Mouse (Mus musculus): ENCODE data around the gene Atg5. TPM values are rescaled to one million over a fixed set of nuclear protein-coding genes. Genes with fewer than 3 reads are reported as not detected.

Atg5 gene
- total and polyA plus RNA-seq, 2 experiments = 16.7 to 61.8 TPM

DNA sequence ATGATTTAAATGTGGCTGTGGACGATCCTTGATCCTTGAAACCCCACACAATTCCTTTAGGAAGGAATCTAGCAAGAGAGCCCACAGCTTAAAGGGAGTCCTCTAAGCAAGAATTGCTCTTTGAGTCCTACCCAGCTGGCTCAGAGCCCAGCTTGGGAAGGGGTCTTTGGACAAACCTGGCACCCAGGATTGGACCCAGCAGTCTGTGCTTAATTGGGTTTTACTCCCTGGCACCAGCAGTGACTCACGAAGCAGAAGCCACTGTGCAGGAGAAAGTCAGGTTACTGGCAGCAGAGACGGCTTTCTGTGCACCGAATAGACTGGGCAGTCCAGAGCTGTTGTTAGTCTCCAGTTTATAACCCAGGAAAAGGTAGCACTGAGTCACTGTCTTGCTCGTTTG is 117.1 kb downstream of the Atg5 start:
- 91% methylated on average over 5 of the region's 5 CpGs for WGBS
- DNase-seq (ENCODE audit: extremely low read depth, low read depth, low spot score) = no peak

DNA sequence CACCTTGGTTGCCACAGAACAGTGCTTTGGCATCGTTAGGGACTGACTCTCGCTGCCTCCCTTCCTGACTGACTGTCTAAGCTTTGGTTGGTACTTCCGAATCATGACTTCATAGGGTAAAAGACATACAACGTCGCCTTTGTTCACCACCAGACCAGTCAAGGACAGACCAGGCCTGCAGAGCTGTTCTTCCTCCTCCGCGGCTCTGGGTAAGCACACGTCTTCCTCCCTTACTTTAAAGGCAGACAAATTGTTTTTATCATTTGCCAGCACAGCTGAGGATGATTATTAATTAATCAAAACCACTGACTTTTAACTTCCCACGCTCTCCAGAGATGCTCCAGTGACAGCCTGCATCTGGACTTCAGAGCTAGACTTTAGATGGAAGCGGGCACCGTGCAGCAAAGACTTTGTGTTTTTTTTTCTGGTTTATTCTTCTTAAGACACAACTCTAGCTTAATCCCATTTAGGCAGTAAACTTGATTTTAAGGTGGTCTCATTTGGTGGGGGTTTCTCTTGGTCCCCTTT is 120.6 kb downstream of the Atg5 start:
- H3K36me3 ChIP-seq (ENCODE audit: control insufficient read depth, insufficient read depth, low read length) = no peaks in the 10 kb centered on the region
- no peaks in the 10 kb centered on the region for H3K27me3 ChIP-seq (ENCODE audit: control insufficient read depth, insufficient read depth, low read length)
- DNase-seq (ENCODE audit: extremely low read depth, low read depth, low spot score) = no peak
- no peaks in the 10 kb centered on the region for H3K4me1 ChIP-seq (ENCODE audit: control insufficient read depth, insufficient read depth, low read length)
- TF ChIP-seq CTCF (IDR thresholded peaks at IDR 0.05; ENCODE audit: low read depth, low read length) = no peak
- TF ChIP-seq POLR2A (IDR thresholded peaks at IDR 0.05; ENCODE audit: extremely low read depth, insufficient read depth, low read length) = no peak
- no peaks in the 10 kb centered on the region for H3K79me2 ChIP-seq (ENCODE audit: control insufficient read depth, insufficient read depth, low read length)
- 86% methylated on average over 11 of the region's 11 CpGs for WGBS
- no peak overlapping the region for H3K9ac ChIP-seq (ENCODE audit: low read depth, low read length)
- no peak overlapping the region for H3K27ac ChIP-seq (replicated peaks; ENCODE audit: insufficient read depth, low read depth, low read length)
- H3K4me3 ChIP-seq (ENCODE audit: insufficient read depth, low read depth, low read length) = no peak overlapping the region

More for the DNA sequence above, 117.1 kb downstream of the Atg5 start:
- Histone ChIP-seq H3K4me3 (ENCODE audit: insufficient read depth, low read depth, low read length) (no peak overlapping the region), H3K79me2 (ENCODE audit: control insufficient read depth, insufficient read depth, low read length) (no peaks in the 10 kb centered on the region), H3K27ac (replicated peaks; ENCODE audit: insufficient read depth, low read depth, low read length) (no peak overlapping the region), H3K4me1 (ENCODE audit: control insufficient read depth, insufficient read depth, low read length) (no peaks in the 10 kb centered on the region), H3K27me3 (ENCODE audit: control insufficient read depth, insufficient read depth, low read length) (no peaks in the 10 kb centered on the region), H3K9ac (ENCODE audit: low read depth, low read length) (no peak overlapping the region), H3K36me3 (ENCODE audit: control insufficient read depth, insufficient read depth, low read length) (no peaks in the 10 kb centered on the region)
- TF ChIP-seq POLR2A (IDR thresholded peaks at IDR 0.05; ENCODE audit: extremely low read depth, insufficient read depth, low read length) = no peak
- no peak for TF ChIP-seq CTCF (IDR thresholded peaks at IDR 0.05; ENCODE audit: low read depth, low read length)

DNA sequence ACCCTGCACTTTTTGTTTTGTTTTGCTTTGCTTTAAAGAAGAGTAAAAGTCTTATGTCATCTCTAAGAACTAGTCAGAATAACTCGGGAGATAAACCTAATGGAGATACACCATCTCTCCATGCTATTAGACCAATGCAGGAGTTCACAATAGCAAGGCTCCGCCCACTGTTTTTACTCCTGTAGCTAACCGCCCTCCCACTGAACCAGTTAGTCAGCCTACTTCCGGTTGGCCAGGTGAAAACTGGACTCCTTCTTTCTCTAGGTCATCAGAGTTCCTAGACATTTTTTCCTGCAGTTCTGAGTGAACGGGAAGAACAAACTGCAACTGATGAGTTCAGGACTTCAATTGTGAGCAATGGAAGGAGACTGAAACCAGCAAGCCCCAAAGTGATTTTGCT is 122.1 kb downstream of the Atg5 start:
- Histone ChIP-seq H3K27ac (replicated peaks; ENCODE audit: insufficient read depth, low read depth, low read length) (no peak overlapping the region), H3K4me1 (ENCODE audit: control insufficient read depth, insufficient read depth, low read length) (no peaks in the 10 kb centered on the region), H3K27me3 (ENCODE audit: control insufficient read depth, insufficient read depth, low read length) (no peaks in the 10 kb centered on the region), H3K79me2 (ENCODE audit: control insufficient read depth, insufficient read depth, low read length) (no peaks in the 10 kb centered on the region), H3K4me3 (ENCODE audit: insufficient read depth, low read depth, low read length) (no peak overlapping the region), H3K9ac (ENCODE audit: low read depth, low read length) (no peak overlapping the region), H3K36me3 (ENCODE audit: control insufficient read depth, insufficient read depth, low read length) (no peaks in the 10 kb centered on the region)
- WGBS = 77% methylated on average over 5 of the region's 5 CpGs
- TF ChIP-seq POLR2A (IDR thresholded peaks at IDR 0.05; ENCODE audit: extremely low read depth, insufficient read depth, low read length) = no peak
- no peak for TF ChIP-seq CTCF (IDR thresholded peaks at IDR 0.05; ENCODE audit: low read depth, low read length)
- no peak for DNase-seq (ENCODE audit: extremely low read depth, low read depth, low spot score)

DNA sequence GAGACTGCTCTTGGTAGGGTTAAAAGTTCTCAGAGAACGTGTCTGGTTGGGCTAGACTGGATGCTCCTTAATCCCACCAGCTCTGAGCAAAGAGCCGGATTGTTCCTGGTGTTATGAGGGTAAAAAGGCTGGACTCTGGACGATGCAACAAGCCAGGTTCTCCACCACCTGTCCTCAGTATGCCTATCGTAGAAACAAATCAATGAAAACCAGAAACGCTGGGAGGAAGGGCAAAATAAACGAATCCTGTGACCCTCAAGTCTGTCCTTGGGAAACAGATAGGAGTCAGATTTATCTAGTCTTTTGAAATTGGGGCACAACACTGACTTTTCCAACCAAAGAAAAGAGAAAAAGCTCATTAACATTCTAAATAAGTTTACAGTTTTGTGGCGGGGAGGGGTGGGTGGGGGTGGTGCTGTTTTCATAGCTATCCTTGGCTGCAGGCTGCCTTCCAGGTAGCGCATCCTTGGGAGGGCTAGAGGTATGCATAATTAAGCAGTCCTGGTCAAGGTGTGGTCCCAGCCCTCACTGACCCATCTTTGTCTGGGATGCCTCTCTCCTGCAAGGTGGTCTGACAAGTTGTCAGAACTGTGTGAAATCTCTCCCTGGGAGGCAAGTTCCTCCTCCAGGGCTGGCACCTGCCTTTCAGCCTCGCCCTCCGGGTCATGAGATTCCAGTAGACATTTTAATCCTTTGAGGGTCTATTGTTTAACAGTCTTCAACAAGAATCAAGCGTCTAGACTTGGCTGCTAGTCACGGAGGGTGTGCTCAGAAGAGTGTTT is 123.5 kb downstream of the Atg5 start:
- no peaks in the 10 kb centered on the region for H3K27me3 ChIP-seq (ENCODE audit: control insufficient read depth, insufficient read depth, low read length)
- H3K4me1 ChIP-seq (ENCODE audit: control insufficient read depth, insufficient read depth, low read length) = no peaks in the 10 kb centered on the region
- no peaks in the 10 kb centered on the region for H3K36me3 ChIP-seq (ENCODE audit: control insufficient read depth, insufficient read depth, low read length)
- TF ChIP-seq POLR2A (IDR thresholded peaks at IDR 0.05; ENCODE audit: extremely low read depth, insufficient read depth, low read length) = no peak
- TF ChIP-seq CTCF (IDR thresholded peaks at IDR 0.05; ENCODE audit: low read depth, low read length) = no peak
- WGBS = 41% methylated on average over 12 of the region's 12 CpGs
- no peak overlapping the region for H3K9ac ChIP-seq (ENCODE audit: low read depth, low read length)
- H3K27ac ChIP-seq (replicated peaks; ENCODE audit: insufficient read depth, low read depth, low read length) = no peak overlapping the region
- H3K4me3 ChIP-seq (ENCODE audit: insufficient read depth, low read depth, low read length) = no peak overlapping the region
- no peaks in the 10 kb centered on the region for H3K79me2 ChIP-seq (ENCODE audit: control insufficient read depth, insufficient read depth, low read length)
- no peak for DNase-seq (ENCODE audit: extremely low read depth, low read depth, low spot score)

DNA sequence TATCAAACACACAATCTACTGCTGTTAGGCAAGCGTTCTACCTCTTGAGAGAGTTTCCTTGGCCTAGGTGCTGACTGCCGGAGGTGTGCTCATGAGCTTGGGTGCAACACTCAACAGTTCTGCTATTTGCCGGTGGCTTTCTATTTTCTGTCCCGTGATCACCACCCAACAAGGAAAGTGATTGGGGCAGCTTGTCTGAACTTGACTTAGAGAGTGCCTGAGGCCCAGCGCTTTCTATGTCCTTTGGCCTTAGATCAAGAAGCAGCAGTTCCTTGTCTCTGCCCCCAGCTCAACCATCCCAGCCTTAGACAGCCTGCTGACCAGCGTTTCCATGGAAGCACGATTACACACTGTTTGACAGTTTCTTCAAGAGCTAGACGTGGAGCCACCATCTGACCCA is 124.7 kb downstream of the Atg5 start:
- Histone ChIP-seq H3K4me1 (ENCODE audit: control insufficient read depth, insufficient read depth, low read length) (no peaks in the 10 kb centered on the region), H3K79me2 (ENCODE audit: control insufficient read depth, insufficient read depth, low read length) (no peaks in the 10 kb centered on the region), H3K4me3 (ENCODE audit: insufficient read depth, low read depth, low read length) (no peak overlapping the region), H3K9ac (ENCODE audit: low read depth, low read length) (no peak overlapping the region), H3K27ac (replicated peaks; ENCODE audit: insufficient read depth, low read depth, low read length) (no peak overlapping the region), H3K27me3 (ENCODE audit: control insufficient read depth, insufficient read depth, low read length) (no peaks in the 10 kb centered on the region), H3K36me3 (ENCODE audit: control insufficient read depth, insufficient read depth, low read length) (no peaks in the 10 kb centered on the region)
- no peak for DNase-seq (ENCODE audit: extremely low read depth, low read depth, low spot score)
- TF ChIP-seq CTCF (IDR thresholded peaks at IDR 0.05; ENCODE audit: low read depth, low read length) = no peak
- no peak for TF ChIP-seq POLR2A (IDR thresholded peaks at IDR 0.05; ENCODE audit: extremely low read depth, insufficient read depth, low read length)
- WGBS = 93% methylated on average over 8 of the region's 8 CpGs

DNA sequence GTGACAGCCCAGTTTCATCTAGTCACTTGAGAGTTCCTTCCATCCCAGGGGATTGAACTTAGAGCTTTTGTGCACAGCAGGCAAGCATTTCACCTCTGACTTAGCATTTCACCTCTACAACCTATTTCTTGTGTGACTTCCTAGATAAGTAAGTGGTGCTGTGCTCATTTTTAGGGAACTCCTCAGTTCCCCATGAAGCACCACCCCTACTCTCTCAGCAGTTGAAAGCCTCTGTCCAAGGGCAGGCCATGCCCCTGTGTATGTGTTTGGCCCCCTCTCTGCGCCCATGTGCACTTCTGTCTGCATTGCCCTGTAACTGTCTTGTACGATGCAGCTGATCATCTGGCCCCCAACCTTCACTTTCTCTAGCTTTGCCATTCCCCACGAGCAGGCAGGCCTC is 132.0 kb downstream of the Atg5 start:
- Histone ChIP-seq H3K27ac (replicated peaks; ENCODE audit: insufficient read depth, low read depth, low read length) (no peak overlapping the region), H3K79me2 (ENCODE audit: control insufficient read depth, insufficient read depth, low read length) (no peaks in the 10 kb centered on the region), H3K4me1 (ENCODE audit: control insufficient read depth, insufficient read depth, low read length) (no peaks in the 10 kb centered on the region), H3K27me3 (ENCODE audit: control insufficient read depth, insufficient read depth, low read length) (no peaks in the 10 kb centered on the region), H3K9ac (ENCODE audit: low read depth, low read length) (no peak overlapping the region), H3K36me3 (ENCODE audit: control insufficient read depth, insufficient read depth, low read length) (no peaks in the 10 kb centered on the region), H3K4me3 (ENCODE audit: insufficient read depth, low read depth, low read length) (no peak overlapping the region)
- no peak for DNase-seq (ENCODE audit: extremely low read depth, low read depth, low spot score)
- WGBS = 72% methylated on average over 3 of the region's 3 CpGs
- TF ChIP-seq POLR2A (IDR thresholded peaks at IDR 0.05; ENCODE audit: extremely low read depth, insufficient read depth, low read length) (no peak), CTCF (IDR thresholded peaks at IDR 0.05; ENCODE audit: low read depth, low read length) (no peak)

Measured in liver, adult 2 months (tissue).